In the genomic region with DNA sequence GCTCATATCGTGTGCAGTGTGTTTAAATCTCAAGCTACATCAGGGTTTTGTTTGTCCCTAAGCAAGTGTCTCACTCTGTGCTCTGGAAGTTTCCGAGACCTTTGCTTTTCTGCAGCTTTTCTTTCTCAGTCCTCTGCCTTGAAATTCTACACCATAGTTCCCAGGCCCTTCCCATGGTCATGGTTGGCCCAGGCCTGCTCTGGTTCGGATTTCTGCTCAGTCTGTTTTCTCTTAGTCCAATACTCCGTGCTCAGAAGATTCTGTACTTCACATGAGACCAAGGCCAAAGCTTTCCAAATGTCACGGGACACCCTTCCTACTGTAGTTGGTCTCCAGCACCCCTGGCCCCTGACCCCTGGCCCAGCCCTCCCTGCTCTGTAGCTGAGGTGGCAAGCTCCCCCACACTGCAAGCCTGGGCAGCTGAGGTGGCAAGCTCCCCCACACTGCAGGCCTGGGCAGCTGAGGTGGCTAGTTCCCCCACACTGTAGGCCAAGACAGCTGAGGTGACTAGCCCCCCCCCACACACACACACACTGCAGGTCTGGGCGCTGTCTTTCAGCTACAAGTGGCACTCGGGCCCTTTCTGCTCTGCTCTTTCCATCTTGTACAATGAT, we compare ENCODE assay signal across 12 mouse cellular contexts. TPM values are rescaled to one million over a fixed set of nuclear protein-coding genes. Genes with fewer than 3 reads are reported as not detected.
A peak's percentile ranks its signal among the peaks of the same experiment; 100 is the strongest.
DNase-seq lines count a peak whose midpoint lies in the region.
"Had no signal": no experiment of that assay in that cellular context is flagged by ENCODE, and none has a peak within 500 bp of the region (broad histone marks: within the 10 kb centered on the region; RNA-seq: fewer than 3 reads in every experiment).

No protein-coding gene starts in this region.

- peak; percentile 25 for DNase-seq in embryo, embryonic 10 days (ENCODE audit: low spot score)
- DNase-seq in embryo, embryonic 9.5 days (ENCODE audit: extremely low spot score) = no peak
- peak; percentile 3 for DNase-seq in ovary, postnatal 14 days (ENCODE audit: low spot score)
- no peak for DNase-seq in ovary, adult 18-20 months (ENCODE audit: low spot score)
- peak; percentile 22 for DNase-seq in gastrocnemius, postnatal 10 days
- DNase-seq in testis, postnatal 14 days (ENCODE audit: low spot score) = peak; percentile 17
- DNase-seq in frontal cortex, postnatal 10 days (ENCODE audit: low spot score in 2 of 2) = no peak
- no peak for DNase-seq in retina, postnatal 1 day
- DNase-seq: cerebellum, adult 11 months had no signal

RNA-seq across cellular contexts. Expression of a gene that starts 15.0 kb away (rescaled TPM):
- not detected for total RNA-seq in gastrocnemius, postnatal 10 days (2021)
- total RNA-seq: left cerebral cortex, postnatal 10 days; megakaryocyte progenitor cell, adult 5-6 weeks; MEL had no signal

RNA-seq across cellular contexts. Expression of a gene that starts 26.4 kb away (rescaled TPM):
- under 1 TPM in 1 of 2 experiments, not detected in 1; 0.05 TPM for total RNA-seq in gastrocnemius, postnatal 10 days (2021)

RNA-seq across cellular contexts. Expression of a gene that starts 31.0 kb away (rescaled TPM):
- 1 to 10 TPM; 7.2 to 9.0 TPM for total RNA-seq in gastrocnemius, postnatal 10 days (2021)

Comparison
In these comparisons a context has a peak if more than half of its experiments do, and no peak if none do; other contexts are left out.
1. DNase-seq: peak in embryo, embryonic 10 days (single experiment), ovary, postnatal 14 days (single experiment), gastrocnemius, postnatal 10 days (single experiment) and testis, postnatal 14 days (single experiment); none in embryo, embryonic 9.5 days (single experiment), ovary, adult 18-20 months (single experiment), frontal cortex, postnatal 10 days (0 of 2) and retina, postnatal 1 day (single experiment).